Mouse (Mus musculus): ENCODE measurements at regions not wholly inside any gene's neighbourhood (a gene's known extent, or its start where the extent isn't known, plus 50 kb on each side); places are given as distances from the start of the nearest gene placed in this dataset.
A peak's percentile ranks its signal among the peaks of the same experiment; 100 is the strongest.

GRCm38 (mm10) chr2:61496968-61497367 is 81.4 kb upstream of the Tank start:
- no peaks in the 10 kb centered on the region for H3K9me3 ChIP-seq (replicated peaks; ENCODE audit: control insufficient read depth, low read length)
- WGBS, result 88% methylated on average over 2 of the region's 2 CpGs
- H3K36me3 ChIP-seq (replicated peaks; ENCODE audit: control insufficient read depth, insufficient read depth, low read depth, low read length), result no peaks in the 10 kb centered on the region
- no peak overlapping the region for H3K4me2 ChIP-seq (ENCODE audit: low read depth, low read length)
- H3K4me1 ChIP-seq (ENCODE audit: control insufficient read depth, insufficient read depth, low read length), result no peaks in the 10 kb centered on the region
- H3K27ac ChIP-seq (replicated peaks; ENCODE audit: low read depth, low read length), result no peak overlapping the region
- H3K4me3 ChIP-seq (ENCODE audit: low read depth, low read length), result no peak overlapping the region
- ATAC-seq (replicated peaks; ENCODE audit: insufficient number of reproducible peaks, low FRiP score, low TSS enrichment, low read depth), result no peak
- H3K27me3 ChIP-seq (ENCODE audit: control insufficient read depth, insufficient read depth, low read length), result no peaks in the 10 kb centered on the region
- DNase-seq (ENCODE audit: low spot score), result no peak
- H3K9ac ChIP-seq (replicated peaks; ENCODE audit: low read length), result no peak overlapping the region

- 46% methylated on average over 11 of the region's 11 CpGs for WGBS
Observed at GRCm38 (mm10) chr2:61493918-61494712, 84.3 kb upstream of the Tank start.

GRCm38 (mm10) chr2:61492043-61492743 is 86.2 kb upstream of the Tank start:
- ATAC-seq (replicated peaks; ENCODE audit: insufficient number of reproducible peaks, low FRiP score, low TSS enrichment, low read depth), result no peak
- no peak overlapping the region for H3K4me2 ChIP-seq (ENCODE audit: low read depth, low read length)
- H3K27me3 ChIP-seq (ENCODE audit: control insufficient read depth, insufficient read depth, low read length), result no peaks in the 10 kb centered on the region
- 56% methylated on average over 6 of the region's 6 CpGs for WGBS
- H3K4me3 ChIP-seq (ENCODE audit: low read depth, low read length), result no peak overlapping the region
- H3K4me1 ChIP-seq (ENCODE audit: control insufficient read depth, insufficient read depth, low read length), result no peaks in the 10 kb centered on the region
- peak; percentile 26 for DNase-seq (ENCODE audit: low spot score)
- no peaks in the 10 kb centered on the region for H3K36me3 ChIP-seq (replicated peaks; ENCODE audit: control insufficient read depth, insufficient read depth, low read depth, low read length)
- H3K9me3 ChIP-seq (replicated peaks; ENCODE audit: control insufficient read depth, low read length), result no peaks in the 10 kb centered on the region
- no peak overlapping the region for H3K27ac ChIP-seq (replicated peaks; ENCODE audit: low read depth, low read length)
- H3K9ac ChIP-seq (replicated peaks; ENCODE audit: low read length), result no peak overlapping the region

More at GRCm38 (mm10) chr2:61493918-61494712, 84.3 kb upstream of the Tank start:
- ATAC-seq (replicated peaks; ENCODE audit: insufficient number of reproducible peaks, low FRiP score, low TSS enrichment, low read depth), result 0 out of 2 replicates have a peak, but pooled peaks have one; percentile 52
- no peak overlapping the region for H3K4me3 ChIP-seq (ENCODE audit: low read depth, low read length)
- H3K9ac ChIP-seq (replicated peaks; ENCODE audit: low read length), result no peak overlapping the region
- peak; percentile 93 for DNase-seq (ENCODE audit: low spot score)
- H3K36me3 ChIP-seq (replicated peaks; ENCODE audit: control insufficient read depth, insufficient read depth, low read depth, low read length), result no peaks in the 10 kb centered on the region
- H3K27me3 ChIP-seq (ENCODE audit: control insufficient read depth, insufficient read depth, low read length), result no peaks in the 10 kb centered on the region
- no peak overlapping the region for H3K4me2 ChIP-seq (ENCODE audit: low read depth, low read length)
- no peaks in the 10 kb centered on the region for H3K4me1 ChIP-seq (ENCODE audit: control insufficient read depth, insufficient read depth, low read length)
- no peak overlapping the region for H3K27ac ChIP-seq (replicated peaks; ENCODE audit: low read depth, low read length)
- H3K9me3 ChIP-seq (replicated peaks; ENCODE audit: control insufficient read depth, low read length), result no peaks in the 10 kb centered on the region

DNA sequence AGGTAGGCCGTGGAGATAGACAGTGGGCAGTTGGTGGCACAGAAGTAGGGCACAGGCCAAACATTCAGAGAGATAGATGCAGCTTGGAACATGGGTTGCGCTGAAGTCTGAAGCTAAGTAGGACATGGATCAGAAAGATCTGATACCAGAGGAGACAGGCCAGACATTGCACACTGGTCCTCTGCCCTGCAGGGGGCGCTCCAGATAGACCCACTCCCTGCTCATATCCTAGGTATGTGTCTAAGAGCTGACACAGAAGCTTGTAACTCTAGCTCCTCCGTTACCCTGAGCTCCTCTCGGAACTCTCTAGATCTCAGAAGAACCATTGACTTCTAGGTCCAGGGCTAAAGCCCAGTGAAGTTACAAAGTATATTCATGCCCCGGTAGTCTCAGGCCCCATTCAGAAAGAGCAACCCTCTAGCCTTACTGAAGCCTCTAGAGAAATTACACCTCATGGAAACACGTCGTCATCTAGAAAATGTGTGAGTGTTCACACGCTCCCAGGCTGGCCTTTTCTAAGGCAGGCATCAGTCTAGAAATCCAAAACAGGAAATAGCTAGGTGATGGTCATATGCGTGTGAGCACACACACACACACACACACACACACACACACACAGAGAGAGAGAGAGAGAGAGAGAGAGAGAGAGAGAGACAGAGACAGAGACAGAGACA is 87.8 kb upstream of the Tank start:
- Histone ChIP-seq H3K36me3 (replicated peaks; ENCODE audit: control insufficient read depth, insufficient read depth, low read depth, low read length) (no peaks in the 10 kb centered on the region), H3K9ac (replicated peaks; ENCODE audit: low read length) (no peak overlapping the region), H3K4me1 (ENCODE audit: control insufficient read depth, insufficient read depth, low read length) (no peaks in the 10 kb centered on the region), H3K27ac (replicated peaks; ENCODE audit: low read depth, low read length) (no peak overlapping the region), H3K27me3 (ENCODE audit: control insufficient read depth, insufficient read depth, low read length) (no peaks in the 10 kb centered on the region), H3K4me2 (ENCODE audit: low read depth, low read length) (no peak overlapping the region), H3K4me3 (ENCODE audit: low read depth, low read length) (no peak overlapping the region), H3K9me3 (replicated peaks; ENCODE audit: control insufficient read depth, low read length) (no peaks in the 10 kb centered on the region)
- DNase-seq (ENCODE audit: low spot score) (no peak), ATAC-seq (replicated peaks; ENCODE audit: insufficient number of reproducible peaks, low FRiP score, low TSS enrichment, low read depth) (no peak)
- WGBS, result 81% methylated on average over 10 of the region's 10 CpGs

GRCm38 (mm10) chr2:61489762-61490161 is 88.6 kb upstream of the Tank start:
- Histone ChIP-seq H3K9me3 (replicated peaks; ENCODE audit: control insufficient read depth, low read length) (no peaks in the 10 kb centered on the region), H3K4me1 (ENCODE audit: control insufficient read depth, insufficient read depth, low read length) (no peaks in the 10 kb centered on the region), H3K36me3 (replicated peaks; ENCODE audit: control insufficient read depth, insufficient read depth, low read depth, low read length) (no peaks in the 10 kb centered on the region), H3K4me3 (ENCODE audit: low read depth, low read length) (no peak overlapping the region), H3K27ac (replicated peaks; ENCODE audit: low read depth, low read length) (no peak overlapping the region), H3K27me3 (ENCODE audit: control insufficient read depth, insufficient read depth, low read length) (no peaks in the 10 kb centered on the region), H3K4me2 (ENCODE audit: low read depth, low read length) (no peak overlapping the region), H3K9ac (replicated peaks; ENCODE audit: low read length) (no peak overlapping the region)
- ATAC-seq (replicated peaks; ENCODE audit: insufficient number of reproducible peaks, low FRiP score, low TSS enrichment, low read depth) (no peak), DNase-seq (ENCODE audit: low spot score) (no peak)
- 89% methylated on average over 10 of the region's 10 CpGs for WGBS

GRCm38 (mm10) chr2:61483820-61484219 is 94.6 kb upstream of the Tank start:
- H3K4me3 ChIP-seq (ENCODE audit: low read depth, low read length), result no peak overlapping the region
- no peaks in the 10 kb centered on the region for H3K27me3 ChIP-seq (ENCODE audit: control insufficient read depth, insufficient read depth, low read length)
- DNase-seq (ENCODE audit: low spot score) (no peak), ATAC-seq (replicated peaks; ENCODE audit: insufficient number of reproducible peaks, low FRiP score, low TSS enrichment, low read depth) (no peak)
- H3K9me3 ChIP-seq (replicated peaks; ENCODE audit: control insufficient read depth, low read length), result no peaks in the 10 kb centered on the region
- no peak overlapping the region for H3K9ac ChIP-seq (replicated peaks; ENCODE audit: low read length)
- H3K4me1 ChIP-seq (ENCODE audit: control insufficient read depth, insufficient read depth, low read length), result no peaks in the 10 kb centered on the region
- WGBS, result 76% methylated on average over 1 of the region's 1 CpGs
- no peak overlapping the region for H3K27ac ChIP-seq (replicated peaks; ENCODE audit: low read depth, low read length)
- no peaks in the 10 kb centered on the region for H3K36me3 ChIP-seq (replicated peaks; ENCODE audit: control insufficient read depth, insufficient read depth, low read depth, low read length)
- H3K4me2 ChIP-seq (ENCODE audit: low read depth, low read length), result no peak overlapping the region

DNA sequence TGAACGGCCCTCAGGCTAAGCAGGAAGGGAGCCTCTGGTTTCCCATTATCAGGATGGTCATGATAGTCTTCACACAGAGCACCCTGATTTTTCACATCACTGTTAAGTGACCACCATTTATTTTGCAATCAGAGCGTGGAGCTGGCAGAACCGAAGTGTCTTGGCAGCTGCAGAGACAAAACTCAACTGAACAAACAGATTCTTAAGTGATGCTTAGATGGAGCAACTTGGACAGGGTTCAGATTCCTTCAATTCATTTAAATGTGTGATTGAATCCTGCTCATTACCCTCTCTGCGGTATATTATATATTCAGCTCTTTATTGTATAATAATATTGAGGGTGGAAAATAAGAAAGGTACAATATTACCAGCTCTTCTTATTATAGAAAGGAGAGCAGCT is 101.7 kb upstream of the Tank start:
- DNase-seq (ENCODE audit: low spot score), result no peak
- Histone ChIP-seq H3K4me3 (ENCODE audit: low read depth, low read length) (no peak overlapping the region), H3K27me3 (ENCODE audit: control insufficient read depth, insufficient read depth, low read length) (no peaks in the 10 kb centered on the region), H3K36me3 (replicated peaks; ENCODE audit: control insufficient read depth, insufficient read depth, low read depth, low read length) (no peaks in the 10 kb centered on the region), H3K9me3 (replicated peaks; ENCODE audit: control insufficient read depth, low read length) (no peaks in the 10 kb centered on the region), H3K27ac (replicated peaks; ENCODE audit: low read depth, low read length) (no peak overlapping the region), H3K4me2 (ENCODE audit: low read depth, low read length) (no peak overlapping the region), H3K9ac (replicated peaks; ENCODE audit: low read length) (no peak overlapping the region), H3K4me1 (ENCODE audit: control insufficient read depth, insufficient read depth, low read length) (no peaks in the 10 kb centered on the region)
- ATAC-seq (replicated peaks; ENCODE audit: insufficient number of reproducible peaks, low FRiP score, low TSS enrichment, low read depth), result no peak
- WGBS, result 91% methylated on average over 4 of the region's 4 CpGs

- WGBS, result 66% methylated on average over 10 of the region's 10 CpGs
- Histone ChIP-seq H3K27me3 (ENCODE audit: control insufficient read depth, insufficient read depth, low read length) (no peaks in the 10 kb centered on the region), H3K4me1 (ENCODE audit: control insufficient read depth, insufficient read depth, low read length) (no peaks in the 10 kb centered on the region), H3K4me3 (ENCODE audit: low read depth, low read length) (no peak overlapping the region), H3K9me3 (replicated peaks; ENCODE audit: control insufficient read depth, low read length) (no peaks in the 10 kb centered on the region), H3K36me3 (replicated peaks; ENCODE audit: control insufficient read depth, insufficient read depth, low read depth, low read length) (no peaks in the 10 kb centered on the region), H3K9ac (replicated peaks; ENCODE audit: low read length) (no peak overlapping the region), H3K27ac (replicated peaks; ENCODE audit: low read depth, low read length) (no peak overlapping the region), H3K4me2 (ENCODE audit: low read depth, low read length) (no peak overlapping the region)
- no peak for DNase-seq (ENCODE audit: low spot score)
- ATAC-seq (replicated peaks; ENCODE audit: insufficient number of reproducible peaks, low FRiP score, low TSS enrichment, low read depth), result no peak
Observed at GRCm38 (mm10) chr2:61474626-61475025, 103.8 kb upstream of the Tank start.

All from embryonic facial prominence, embryonic 11.5 days (tissue).